Mouse (Mus musculus) activated CD4-positive, CD25-positive, alpha-beta regulatory T cell, adult 9 weeks (primary cell): Measurements from ENCODE around the gene Arhgef28. TPM values are rescaled to one million over a fixed set of nuclear protein-coding genes. Genes with fewer than 3 reads are reported as not detected.

Experiments
- polyA plus RNA-seq: library from polyadenylated mRNA; unstranded; fragments of 100-300 nt; shearing (Covaris generic); gene quantifications from one replicate; pipeline ENCODE4 v1.2.1, GENCODE M21; 2017

The Arhgef28 gene
- 0.09 TPM for polyA plus RNA-seq

DNA sequence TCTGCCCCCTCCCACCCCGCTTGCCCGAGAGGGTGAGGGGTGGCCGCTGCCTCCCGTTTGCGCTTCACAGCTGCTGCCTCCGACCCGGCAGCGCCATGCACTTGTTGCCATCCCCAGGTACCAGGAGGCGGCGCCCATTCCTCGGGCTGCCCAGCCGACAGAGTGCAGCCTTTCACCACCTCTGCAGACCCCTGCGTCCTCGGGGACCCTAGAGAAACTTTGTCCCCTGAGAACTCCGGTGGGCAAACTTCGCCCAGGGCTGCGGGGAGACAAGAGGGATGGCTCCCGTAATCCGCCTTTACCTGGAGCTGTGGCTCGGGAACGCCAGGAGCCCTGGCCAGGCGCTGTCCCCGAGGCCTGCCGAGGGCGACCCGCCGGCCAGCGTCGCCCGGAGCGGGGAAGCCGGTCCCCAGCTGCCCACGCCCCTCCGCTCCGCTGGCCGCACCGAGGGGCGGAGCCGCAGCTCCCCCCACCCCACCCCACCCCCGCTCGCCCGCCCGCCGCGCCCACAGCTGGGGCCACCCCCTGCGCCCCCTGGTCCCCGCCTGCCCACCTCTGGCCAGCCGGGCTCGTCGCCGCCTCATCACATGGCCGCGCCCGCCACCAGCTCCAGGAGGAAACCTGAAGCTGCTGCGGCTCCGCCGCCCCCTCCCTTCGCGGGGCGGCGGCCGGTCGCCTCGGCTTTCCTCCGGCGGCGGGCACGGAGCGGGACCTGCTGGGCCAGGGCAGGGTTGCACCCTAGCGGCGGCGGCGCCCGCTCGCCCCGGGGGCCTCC lies at the start of gene Arhgef28:
TSS of gene Arhgef28 (minus strand) at position 669 of the 775 bp plus-strand sequence.

Other genes with a start within 250 kb of the Arhgef28 start
- gene Utp15, start 56.6 kb upstream of the Arhgef28 start, polyA plus RNA-seq: 53.2 TPM
- 33.9 TPM for gene Ankra2, start 56.6 kb upstream of the Arhgef28 start, polyA plus RNA-seq
- not detected for gene Gm21976, start 73.4 kb upstream of the Arhgef28 start, polyA plus RNA-seq
- 681 TPM for gene Btf3, start 110.6 kb upstream of the Arhgef28 start, polyA plus RNA-seq
- not detected for gene Foxd1, start 147.8 kb upstream of the Arhgef28 start, polyA plus RNA-seq